In the genomic region with DNA sequence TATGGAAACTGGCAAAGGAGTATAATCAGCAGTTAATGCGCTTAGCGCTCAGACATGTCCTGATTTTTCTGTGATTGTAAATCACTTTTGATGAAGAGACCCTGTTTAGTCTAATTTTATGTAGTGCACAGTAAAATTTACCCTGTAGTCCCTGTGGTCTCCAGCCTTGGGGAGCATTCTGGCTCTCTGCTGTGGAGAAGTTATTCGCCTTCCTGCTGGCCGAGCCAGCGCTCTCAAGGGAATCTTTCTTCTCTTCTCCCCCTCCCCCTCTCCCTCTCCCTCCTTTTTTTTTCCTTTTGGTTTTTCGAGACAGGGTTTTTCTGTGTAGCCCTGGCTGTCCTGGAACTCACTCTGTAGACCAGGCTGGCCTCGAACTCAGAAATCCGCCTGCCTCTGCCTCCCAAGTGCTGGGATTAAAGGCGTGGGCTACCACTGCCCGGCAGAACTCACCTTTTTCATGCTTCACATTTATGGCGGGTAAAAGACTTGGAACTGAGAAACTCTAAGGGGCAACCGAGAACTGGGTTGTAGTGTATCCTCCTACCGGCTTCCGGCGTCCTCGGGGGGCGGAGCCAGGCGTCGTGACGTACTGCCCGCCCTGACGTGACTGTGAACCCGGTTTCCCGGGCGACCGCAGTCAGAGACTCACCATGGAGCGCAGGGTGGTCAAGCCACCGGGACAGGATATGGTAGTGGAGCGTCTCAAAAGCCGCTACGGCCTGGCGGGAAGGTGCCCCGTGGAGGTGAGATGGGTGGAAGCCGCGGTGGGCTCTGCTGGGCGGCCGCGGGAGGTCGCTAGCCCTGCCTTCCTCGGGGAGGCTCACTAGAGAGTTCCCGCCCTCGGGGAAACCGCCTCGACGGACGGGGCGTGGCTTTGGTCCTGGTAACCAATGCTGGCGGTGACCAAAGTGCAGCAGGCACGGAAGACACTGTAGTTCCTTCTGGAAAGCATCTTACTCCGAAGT, we compare ENCODE assay signal across 8 mouse cellular contexts. TPM values are rescaled to one million over a fixed set of nuclear protein-coding genes. Genes with fewer than 3 reads are reported as not detected.
DNase-seq lines count a peak whose midpoint lies in the region; ATAC-seq and TF ChIP-seq lines count a peak whose summit lies in the region.

TSS of gene Ccdc138 (plus strand) at position 629 of the 965 bp plus-strand sequence.

- under 1% methylated on average over 50 of the region's 50 CpGs for WGBS in heart, embryonic 12.5 days
- 2% methylated on average over 50 of the region's 50 CpGs for WGBS in kidney, postnatal 0 days
- WGBS in liver, embryonic 11.5 days, result 1% methylated on average over 50 of the region's 50 CpGs
- WGBS in stomach, embryonic 14.5 days, result 1% methylated on average over 50 of the region's 50 CpGs

- H3K4me3 ChIP-seq in C2C12 (ENCODE audit: insufficient read depth, poor library complexity, severe bottlenecking), result peak within 1 kb of the TSS; percentile 63
- H3K4me3 ChIP-seq in erythroblast, embryonic 14.5 days (replicated peaks), result peak within 1 kb of the TSS; percentile 87
- H3K4me3 ChIP-seq in heart, embryonic 12.5 days, result peak within 1 kb of the TSS; percentile 95
- H3K4me3 ChIP-seq in kidney, postnatal 0 days (replicated peaks; ENCODE audit: low read depth, low read length), result peak within 1 kb of the TSS; percentile 74
- H3K4me3 ChIP-seq in liver, embryonic 11.5 days (ENCODE audit: low read depth, low read length), result peak within 1 kb of the TSS; percentile 75
- peak within 1 kb of the TSS; percentile 50 for H3K4me3 ChIP-seq in stomach, embryonic 14.5 days (ENCODE audit: low read depth, low read length)

- peak; percentile 99 for ATAC-seq in heart, embryonic 12.5 days (ENCODE audit: insufficient number of reproducible peaks, low FRiP score)
- peak; percentile 99 for ATAC-seq in kidney, postnatal 0 days (replicated peaks; ENCODE audit: low FRiP score, low read depth)
- ATAC-seq in liver, embryonic 11.5 days (replicated peaks; ENCODE audit: low FRiP score), result peak; percentile 98
- peak; percentile 99 for ATAC-seq in stomach, embryonic 14.5 days (ENCODE audit: insufficient number of reproducible peaks, insufficient read depth, low FRiP score, low read depth)

- peaks cover 36% of the 10 kb centered on the region for H3K36me3 ChIP-seq in C2C12 (ENCODE audit: control insufficient read depth, insufficient read depth)
- peaks cover 40% of the 10 kb centered on the region for H3K36me3 ChIP-seq in erythroblast, embryonic 14.5 days (ENCODE audit: control insufficient read depth)
- H3K36me3 ChIP-seq in heart, embryonic 12.5 days, result peaks cover 21% of the 10 kb centered on the region
- 0 out of 2 replicates have a peak, but pooled peaks cover 10% of the 10 kb centered on the region for H3K36me3 ChIP-seq in kidney, postnatal 0 days (ENCODE audit: insufficient read depth, low read length)
- H3K36me3 ChIP-seq in liver, embryonic 11.5 days (ENCODE audit: control insufficient read depth, insufficient read depth, low read length), result peaks cover 13% of the 10 kb centered on the region
- H3K36me3 ChIP-seq in stomach, embryonic 14.5 days (ENCODE audit: control insufficient read depth, insufficient read depth, low read length), result peaks cover 12% of the 10 kb centered on the region; the same call in 1 of the 2 replicates

- no peaks in the 10 kb centered on the region for H3K27me3 ChIP-seq in C2C12 (ENCODE audit: control insufficient read depth, insufficient read depth, insufficient read length)
- no peaks in the 10 kb centered on the region for H3K27me3 ChIP-seq in erythroblast, embryonic 14.5 days (ENCODE audit: control insufficient read depth)
- H3K27me3 ChIP-seq in heart, embryonic 12.5 days (replicated peaks), result no peaks in the 10 kb centered on the region
- no peaks in the 10 kb centered on the region for H3K27me3 ChIP-seq in kidney, postnatal 0 days (ENCODE audit: insufficient read depth, low read length)
- no peaks in the 10 kb centered on the region for H3K27me3 ChIP-seq in liver, embryonic 11.5 days (replicated peaks; ENCODE audit: control insufficient read depth, insufficient read depth, low read length)
- no peaks in the 10 kb centered on the region for H3K27me3 ChIP-seq in stomach, embryonic 14.5 days (ENCODE audit: control insufficient read depth, insufficient read depth, low read length)

- no peaks in the 10 kb centered on the region for H3K79me3 ChIP-seq in C2C12 (ENCODE audit: low read depth)

- H3ac ChIP-seq in C2C12 (ENCODE audit: control insufficient read depth, insufficient read length, low read depth), result peak within 1 kb of the TSS; percentile 90

- H3K9ac ChIP-seq in heart, embryonic 12.5 days, result peak within 1 kb of the TSS; percentile 75
- H3K9ac ChIP-seq in kidney, postnatal 0 days (ENCODE audit: low read depth, low read length), result peak within 1 kb of the TSS; percentile 71
- H3K9ac ChIP-seq in liver, embryonic 11.5 days (ENCODE audit: low read depth, low read length), result peak within 1 kb of the TSS; percentile 73
- peak within 1 kb of the TSS; percentile 39 for H3K9ac ChIP-seq in stomach, embryonic 14.5 days (replicated peaks; ENCODE audit: low read depth, low read length)

- no peak for TF ChIP-seq CTCF in C2C12 (IDR thresholded peaks at IDR 0.05; ENCODE audit: control insufficient read depth, insufficient read depth, insufficient read length)
- peak; percentile 30; the same call in 1 of the 2 replicates for TF ChIP-seq CTCF in brain, embryonic 14.5 days (IDR thresholded peaks at IDR 0.05; ENCODE audit: borderline replicate concordance, extremely low read depth, insufficient read depth, insufficient read length)
- peak; percentile 60 for TF ChIP-seq CTCF in kidney, postnatal 0 days (IDR thresholded peaks at IDR 0.05; ENCODE audit: low read depth)

- H3K27ac ChIP-seq in heart, embryonic 12.5 days (ENCODE audit: poor library complexity, severe bottlenecking), result peak within 1 kb of the TSS; percentile 91
- H3K27ac ChIP-seq in kidney, postnatal 0 days, result peak within 1 kb of the TSS; percentile 92
- peak within 1 kb of the TSS; percentile 76 for H3K27ac ChIP-seq in liver, embryonic 11.5 days (ENCODE audit: low read depth, low read length)
- H3K27ac ChIP-seq in stomach, embryonic 14.5 days (ENCODE audit: low read length), result peak within 1 kb of the TSS; percentile 82

- H3K4me2 ChIP-seq in heart, embryonic 12.5 days, result peak within 1 kb of the TSS; percentile 82
- peak within 1 kb of the TSS; percentile 57 for H3K4me2 ChIP-seq in kidney, postnatal 0 days (ENCODE audit: low read length)
- H3K4me2 ChIP-seq in liver, embryonic 11.5 days, result peak within 1 kb of the TSS; percentile 86
- H3K4me2 ChIP-seq in stomach, embryonic 14.5 days (replicated peaks; ENCODE audit: low read depth, low read length), result peak within 1 kb of the TSS; percentile 63

- TF ChIP-seq POLR2A in brain, embryonic 14.5 days (IDR thresholded peaks at IDR 0.05; ENCODE audit: borderline replicate concordance, extremely low read depth, insufficient read depth, insufficient read length, poor library complexity, severe bottlenecking), result no peak

- DNase-seq in brain, embryonic 14.5 days (ENCODE audit: low read depth), result peak; percentile 95
- peak; percentile 94 for DNase-seq in kidney, postnatal 0 days (ENCODE audit: low spot score)
- peak; percentile 94 for DNase-seq in liver, embryonic 11.5 days (ENCODE audit: low spot score)
- peak; percentile 95 for DNase-seq in naive thymus-derived CD4-positive, alpha-beta T cell, adult 2 months (ENCODE audit: low read depth)

- peaks cover 11% of the 10 kb centered on the region for H3K79me2 ChIP-seq in C2C12 (ENCODE audit: control insufficient read depth, insufficient read depth)

- H3K4me1 ChIP-seq in erythroblast, embryonic 14.5 days (ENCODE audit: control insufficient read depth), result peaks cover 20% of the 10 kb centered on the region
- peaks cover 10% of the 10 kb centered on the region for H3K4me1 ChIP-seq in heart, embryonic 12.5 days (replicated peaks)
- no peaks in the 10 kb centered on the region for H3K4me1 ChIP-seq in kidney, postnatal 0 days (replicated peaks; ENCODE audit: insufficient read depth, low read length)
- peaks cover 3% of the 10 kb centered on the region; the same call in 1 of the 2 replicates for H3K4me1 ChIP-seq in liver, embryonic 11.5 days (replicated peaks; ENCODE audit: control insufficient read depth, insufficient read depth, low read length)
- H3K4me1 ChIP-seq in stomach, embryonic 14.5 days (ENCODE audit: control insufficient read depth, insufficient read depth, low read length), result 0 out of 2 replicates have a peak, but pooled peaks cover 7% of the 10 kb centered on the region

- no peaks in the 10 kb centered on the region for H3K9me3 ChIP-seq in erythroblast, embryonic 14.5 days (ENCODE audit: control insufficient read depth, low read length)
- H3K9me3 ChIP-seq in heart, embryonic 12.5 days (replicated peaks), result no peaks in the 10 kb centered on the region
- no peaks in the 10 kb centered on the region for H3K9me3 ChIP-seq in kidney, postnatal 0 days (replicated peaks; ENCODE audit: low read length)
- H3K9me3 ChIP-seq in liver, embryonic 11.5 days (ENCODE audit: control insufficient read depth, low read length), result no peaks in the 10 kb centered on the region
- no peaks in the 10 kb centered on the region for H3K9me3 ChIP-seq in stomach, embryonic 14.5 days (ENCODE audit: control insufficient read depth, low read depth, low read length)

TF ChIP-seq in C2C12, 6 proteins besides CTCF, POLR2A, EP300 and RAD21:
- TF ChIP-seq MYOD1 (IDR thresholded peaks at IDR 0.05; ENCODE audit: control insufficient read depth, insufficient read length, low read depth), result no peak
TF ChIP-seq in C2C12: peak in this region for 0.

RNA-seq across cellular contexts. Expression of gene Ccdc138, which starts in this region (rescaled TPM):
- 0.91 TPM for polyA plus RNA-seq in C2C12 (2012; fragmentation: generic; extraction: Trizol)
- 4.0 and 4.6 TPM in 2 replicates for polyA plus RNA-seq in brain, embryonic 14.5 days (2012; rRNA removed)
- 0.07 and 0.20 TPM in 2 replicates for polyA plus RNA-seq in erythroblast, embryonic 14.5 days (2012)
- polyA plus RNA-seq in heart, embryonic 12.5 days (2016; fragmentation: Nextera tagmentation; extraction: Ambion mirVana), result 6.7 and 7.2 TPM in 2 replicates
- polyA plus RNA-seq in kidney, postnatal 0 days (2015; fragmentation: Nextera tagmentation; extraction: Ambion mirVana), result 4.6 and 5.5 TPM in 2 replicates
- 4.9 and 5.3 TPM in 2 replicates for polyA plus RNA-seq in liver, embryonic 11.5 days (2014; fragmentation: Nextera tagmentation; extraction: Ambion mirVana)
- 10.1 and 11.5 TPM in 2 replicates for polyA plus RNA-seq in stomach, embryonic 14.5 days (2014; fragmentation: Nextera tagmentation; extraction: Ambion mirVana)

Comparison
In these comparisons a context has a peak if more than half of its experiments do, and no peak if none do; other contexts are left out.
1. Peak in every context shown above with its lines: DNase-seq, ATAC-seq, H3K4me3 ChIP-seq and H3K27ac ChIP-seq.